Comparison of ENCODE assay signal across 8 mouse cellular contexts in the genomic region with DNA sequence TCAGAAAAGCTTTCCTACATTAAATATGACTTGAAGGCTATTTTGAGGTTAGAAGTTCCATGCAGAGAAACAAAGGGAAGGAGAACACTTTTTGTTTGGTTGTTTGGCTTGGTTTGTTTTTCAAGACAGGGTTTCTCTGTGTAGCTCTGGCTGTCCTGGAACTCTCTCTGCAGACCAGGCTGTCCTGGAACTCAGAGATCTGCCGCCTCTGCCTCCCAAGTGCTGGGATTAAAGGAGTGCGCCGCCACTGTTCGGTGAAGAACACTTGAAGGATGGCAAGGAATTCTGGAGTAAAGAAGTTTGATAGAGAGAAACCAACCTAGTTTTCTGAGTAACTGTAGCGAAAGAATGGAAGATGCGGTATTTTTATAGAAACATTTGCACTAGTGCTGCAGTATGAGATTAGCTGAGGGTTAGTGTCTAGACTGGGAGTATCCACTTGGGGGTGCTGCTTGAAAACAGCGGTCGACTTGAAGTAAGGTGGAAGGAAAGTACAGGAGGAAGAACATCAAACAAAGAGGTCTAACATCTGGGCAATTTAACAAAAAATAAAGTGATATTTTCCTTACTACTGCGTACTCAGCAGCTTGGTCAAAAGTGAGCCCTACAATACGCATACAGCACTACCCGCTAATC. TPM values are rescaled to one million over a fixed set of nuclear protein-coding genes. Genes with fewer than 3 reads are reported as not detected.
A peak's percentile ranks its signal among the peaks of the same experiment; 100 is the strongest.
DNase-seq lines count a peak whose midpoint lies in the region; ATAC-seq lines count a peak whose summit lies in the region.

No protein-coding gene starts in this region.

- peak overlapping the region; percentile 89 for H3K4me3 ChIP-seq in limb, embryonic 11.5 days (ENCODE audit: low read depth, low read length)
- H3K4me3 ChIP-seq in neural tube, embryonic 12.5 days, result peak overlapping the region; percentile 85

- DNase-seq in frontal cortex, postnatal 36 days (ENCODE audit: low spot score in 2 of 2), result no peak
- peak; percentile 55 for DNase-seq in thymus, postnatal 10 days (ENCODE audit: low spot score in 2 of 2)
- DNase-seq in thymus, adult 18-20 months, result no peak
- DNase-seq in limb, embryonic 11.5 days (ENCODE audit: low spot score), result peak; percentile 57
- no peak for DNase-seq in layer of hippocampus, postnatal 14 days (ENCODE audit: low spot score in 2 of 2)
- DNase-seq in right cerebral cortex, postnatal 25 days, result no peak

- H3K36me3 ChIP-seq in limb, embryonic 11.5 days (ENCODE audit: control insufficient read depth, insufficient read depth, low read length), result no peaks in the 10 kb centered on the region
- no peaks in the 10 kb centered on the region for H3K36me3 ChIP-seq in neural tube, embryonic 12.5 days

- peak overlapping the region; percentile 30; the same call in 1 of the 2 replicates for H3K4me2 ChIP-seq in limb, embryonic 11.5 days (ENCODE audit: low read depth, severe bottlenecking)
- peak overlapping the region; percentile 90 for H3K4me2 ChIP-seq in neural tube, embryonic 12.5 days (replicated peaks)

- H3K4me1 ChIP-seq in limb, embryonic 11.5 days (ENCODE audit: control insufficient read depth, insufficient read depth, low read length), result 0 out of 2 replicates have a peak, but pooled peaks cover 6% of the 10 kb centered on the region
- H3K4me1 ChIP-seq in neural tube, embryonic 12.5 days, result peaks cover 14% of the 10 kb centered on the region

- WGBS in limb, embryonic 11.5 days, result under 1% methylated on average over 11 of the region's 11 CpGs
- 3% methylated on average over 11 of the region's 11 CpGs for WGBS in neural tube, embryonic 12.5 days

- no peaks in the 10 kb centered on the region for H3K9me3 ChIP-seq in limb, embryonic 11.5 days (ENCODE audit: control insufficient read depth, low read length)
- H3K9me3 ChIP-seq in neural tube, embryonic 12.5 days, result no peaks in the 10 kb centered on the region

- H3K27me3 ChIP-seq in limb, embryonic 11.5 days (ENCODE audit: control insufficient read depth, insufficient read depth, low read length), result no peaks in the 10 kb centered on the region
- no peaks in the 10 kb centered on the region for H3K27me3 ChIP-seq in neural tube, embryonic 12.5 days (replicated peaks)

- H3K27ac ChIP-seq in limb, embryonic 11.5 days (replicated peaks; ENCODE audit: low read depth, low read length), result no peak overlapping the region
- H3K27ac ChIP-seq in neural tube, embryonic 12.5 days, result no peak overlapping the region

- H3K9ac ChIP-seq in limb, embryonic 11.5 days (ENCODE audit: low read length), result 0 out of 2 replicates have a peak overlapping the region, but pooled peaks have one; percentile 32
- H3K9ac ChIP-seq in neural tube, embryonic 12.5 days, result no peak overlapping the region

- peak; percentile 80 for ATAC-seq in frontal cortex, adult (ENCODE audit: low TSS enrichment)
- peak; percentile 63 for ATAC-seq in limb, embryonic 11.5 days (ENCODE audit: insufficient number of reproducible peaks, low FRiP score, low TSS enrichment, low read depth)
- peak; percentile 78 for ATAC-seq in neural tube, embryonic 12.5 days (ENCODE audit: low FRiP score, low read depth)

RNA-seq across cellular contexts. Expression of gene Ldb1, which starts 10.9 kb away (rescaled TPM):
- 93.1 and 97.6 TPM in 2 replicates for polyA plus RNA-seq in limb, embryonic 11.5 days (2014; fragmentation: Nextera tagmentation; extraction: Ambion mirVana)
- polyA plus RNA-seq in neural tube, embryonic 12.5 days (2016; fragmentation: Nextera tagmentation; extraction: Ambion mirVana), result 139 and 144 TPM in 2 replicates
- 100 to 1,000 TPM in 1 of 2 experiments, 10 to 100 TPM in 1; 95.3 to 103 TPM for total RNA-seq in layer of hippocampus, postnatal 14 days (2021)

RNA-seq across cellular contexts. Expression of gene Pprc1, which starts 11.2 kb away (rescaled TPM):
- polyA plus RNA-seq in limb, embryonic 11.5 days (2014; fragmentation: Nextera tagmentation; extraction: Ambion mirVana), result 55.2 and 55.5 TPM in 2 replicates
- polyA plus RNA-seq in neural tube, embryonic 12.5 days (2016; fragmentation: Nextera tagmentation; extraction: Ambion mirVana), result 25.6 and 26.2 TPM in 2 replicates
- 10 to 100 TPM; 23.4 to 29.0 TPM for total RNA-seq in layer of hippocampus, postnatal 14 days (2021)

RNA-seq across cellular contexts. Expression of gene Nolc1, which starts 19.8 kb away (rescaled TPM):
- polyA plus RNA-seq in limb, embryonic 11.5 days (2014; fragmentation: Nextera tagmentation; extraction: Ambion mirVana), result 133 and 149 TPM in 2 replicates
- 81.7 and 94.9 TPM in 2 replicates for polyA plus RNA-seq in neural tube, embryonic 12.5 days (2016; fragmentation: Nextera tagmentation; extraction: Ambion mirVana)
- 10 to 100 TPM; 39.9 to 40.7 TPM for total RNA-seq in layer of hippocampus, postnatal 14 days (2021)

RNA-seq across cellular contexts. Expression of gene Hps6, which starts 52.6 kb away (rescaled TPM):
- 2.7 and 3.1 TPM in 2 replicates for polyA plus RNA-seq in limb, embryonic 11.5 days (2014; fragmentation: Nextera tagmentation; extraction: Ambion mirVana)
- 4.3 and 5.2 TPM in 2 replicates for polyA plus RNA-seq in neural tube, embryonic 12.5 days (2016; fragmentation: Nextera tagmentation; extraction: Ambion mirVana)
- total RNA-seq in layer of hippocampus, postnatal 14 days (2021), result 1 to 10 TPM; 4.9 to 5.9 TPM

RNA-seq across cellular contexts. Expression of gene Armh3, which starts 57.6 kb away (rescaled TPM):
- 15.0 and 16.3 TPM in 2 replicates for polyA plus RNA-seq in limb, embryonic 11.5 days (2014; fragmentation: Nextera tagmentation; extraction: Ambion mirVana)
- 21.2 and 23.0 TPM in 2 replicates for polyA plus RNA-seq in neural tube, embryonic 12.5 days (2016; fragmentation: Nextera tagmentation; extraction: Ambion mirVana)
- total RNA-seq in layer of hippocampus, postnatal 14 days (2021), result 10 to 100 TPM; 21.0 to 21.3 TPM

Comparison
In these comparisons a context has a peak if more than half of its experiments do, and no peak if none do; other contexts are left out.
1. DNase-seq: peak in thymus, postnatal 10 days (2 of 2) and limb, embryonic 11.5 days (single experiment); none in frontal cortex, postnatal 36 days (0 of 2), thymus, adult 18-20 months (0 of 2), layer of hippocampus, postnatal 14 days (0 of 2) and right cerebral cortex, postnatal 25 days (single experiment).
2. Peak in every context shown above with its lines, with median percentiles within 50 percentile points of each other: ATAC-seq.